Mouse (Mus musculus) cerebellum, postnatal 36 days (tissue): ENCODE data around the gene Emc7.
"Not testable (repeated sequence)": the region's sequence is repeated elsewhere in the genome, so short reads cannot be mapped to it uniquely, and the experiment has no call there.

Experiments
- DNase-seq, 2 experiments: peaks; one replicate each; pipeline ENCODE4 v3.0.0; 2021 to 2022; ENCODE audit warnings: mixed read lengths in 2 of 2

Emc7 gene

DNA sequence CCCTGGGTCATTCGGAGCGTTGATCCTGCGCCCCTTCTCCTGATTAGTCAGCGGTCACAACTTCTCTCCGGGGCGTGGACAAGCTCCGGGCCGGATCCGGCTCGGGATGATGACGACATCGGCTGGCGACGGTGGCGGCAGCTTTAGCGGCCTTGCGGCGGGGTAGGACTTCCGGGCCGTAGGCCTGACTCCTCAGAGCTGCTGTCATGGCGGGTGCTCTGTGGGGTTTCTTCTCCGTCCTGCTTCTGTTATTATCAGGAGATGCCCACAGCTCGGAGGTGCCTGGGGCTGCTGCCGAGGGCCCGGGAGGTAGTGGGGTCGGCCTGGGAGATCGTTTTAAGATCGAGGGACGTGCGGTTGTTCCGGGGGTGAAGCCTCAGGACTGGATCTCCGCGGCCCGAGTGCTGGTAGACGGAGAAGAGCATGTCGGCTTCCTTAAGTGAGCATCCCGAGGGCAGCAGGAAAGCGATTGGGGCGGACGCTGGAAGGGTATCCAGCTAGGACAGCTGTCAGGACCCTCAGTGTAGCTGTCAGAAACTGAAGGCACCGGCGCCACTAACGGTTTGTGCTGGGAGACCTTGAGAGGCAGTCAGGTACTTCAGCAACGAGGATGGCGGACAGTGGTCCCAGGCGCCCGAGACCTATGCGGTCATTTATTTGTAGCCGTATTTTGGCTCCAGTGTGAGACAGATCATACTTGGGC, at the start of gene Emc7:
Emc7 (plus strand) TSS at position 136 of the 703 bp plus-strand sequence.
- DNase-seq, result peak; percentile 98 to 99

- no peak for DNase-seq
These were observed 47.8 kb upstream of the Emc7 start for GRCm38 (mm10) chr2:112407030-112407429.

DNA sequence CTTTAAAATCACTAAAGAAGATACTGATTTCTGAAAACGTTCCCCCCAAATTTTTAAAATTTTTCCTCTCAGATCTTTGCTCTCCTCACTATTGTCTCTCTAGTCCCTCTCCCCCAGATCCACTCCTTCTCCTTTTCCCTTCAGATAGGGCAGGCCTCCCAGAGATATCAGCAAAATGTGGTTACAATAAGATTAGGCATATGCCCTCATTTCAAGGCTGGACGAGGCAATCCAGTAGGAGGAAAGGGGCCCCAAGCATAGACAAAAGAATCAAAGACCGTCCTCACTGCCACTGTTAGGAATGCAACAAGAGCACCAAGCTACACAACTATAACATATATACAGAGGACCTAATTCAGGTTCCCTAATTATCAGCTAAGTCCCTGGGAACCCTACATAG, 29.5 kb upstream of the Emc7 start:
- no peak for DNase-seq

DNA sequence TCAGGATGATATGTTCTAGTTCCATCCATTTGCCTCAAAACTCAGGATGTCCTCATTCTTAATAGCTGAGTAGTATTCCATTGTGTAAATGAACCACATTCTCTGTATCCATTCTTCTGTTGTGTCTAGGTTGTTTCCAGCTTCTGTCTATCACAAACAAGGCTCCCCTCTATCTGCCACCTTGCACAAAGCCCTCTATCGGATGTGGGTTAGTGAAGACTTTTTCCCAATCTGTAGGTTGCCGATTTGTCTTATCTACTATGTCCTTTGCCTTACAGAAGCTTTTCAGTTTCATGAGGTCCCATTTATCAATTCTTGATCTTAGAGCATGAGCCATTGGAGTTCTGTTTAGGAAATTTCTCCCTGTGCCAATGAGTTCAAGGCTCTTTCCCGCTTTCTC, 26.3 kb upstream of the Emc7 start:
- DNase-seq, result not testable (repeated sequence)

DNA sequence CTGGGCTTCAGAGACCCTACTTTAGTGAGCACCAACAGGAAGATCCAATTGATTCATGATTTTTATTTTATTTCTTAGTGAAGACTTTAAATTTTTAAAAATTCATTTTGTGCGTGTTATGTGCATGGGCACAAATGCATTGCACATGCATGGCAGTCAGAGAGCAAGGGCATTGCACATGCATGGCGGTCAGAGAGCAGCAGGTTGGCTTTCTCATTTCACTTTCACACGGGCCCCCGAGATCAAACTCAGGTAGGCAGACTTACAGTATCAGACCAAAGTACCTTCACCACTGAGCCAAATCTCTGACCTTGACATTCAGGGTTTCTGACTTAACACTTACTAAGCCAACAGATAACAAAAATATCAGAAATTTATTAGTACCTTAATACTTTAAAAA, 25.1 kb upstream of the Emc7 start:
- no peak for DNase-seq

GRCm38 (mm10) chr2:112430403-112430802, 24.4 kb upstream of the Emc7 start:
- DNase-seq, result no peak

GRCm38 (mm10) chr2:112432523-112432922, 22.3 kb upstream of the Emc7 start:
- DNase-seq, result no peak

DNA sequence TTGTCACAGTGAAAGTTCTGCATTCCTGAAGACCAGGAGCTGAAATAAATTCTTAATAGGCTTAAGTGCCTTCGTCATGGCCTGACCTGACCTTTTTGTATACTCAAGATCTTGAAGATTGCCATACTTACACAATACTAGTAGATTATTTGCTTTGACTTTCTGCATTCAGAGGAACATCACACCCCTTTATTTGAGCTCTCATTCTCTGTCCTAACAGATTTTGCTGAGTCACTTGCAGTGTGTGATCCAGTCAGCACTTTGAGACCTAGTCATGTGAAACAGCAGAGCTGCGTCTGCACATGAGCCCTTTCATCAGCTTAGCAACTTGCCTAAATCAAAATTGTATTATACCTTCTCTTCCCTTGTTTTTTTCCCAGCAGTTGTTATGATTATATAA, 21.4 kb upstream of the Emc7 start:
- no peak for DNase-seq

DNA sequence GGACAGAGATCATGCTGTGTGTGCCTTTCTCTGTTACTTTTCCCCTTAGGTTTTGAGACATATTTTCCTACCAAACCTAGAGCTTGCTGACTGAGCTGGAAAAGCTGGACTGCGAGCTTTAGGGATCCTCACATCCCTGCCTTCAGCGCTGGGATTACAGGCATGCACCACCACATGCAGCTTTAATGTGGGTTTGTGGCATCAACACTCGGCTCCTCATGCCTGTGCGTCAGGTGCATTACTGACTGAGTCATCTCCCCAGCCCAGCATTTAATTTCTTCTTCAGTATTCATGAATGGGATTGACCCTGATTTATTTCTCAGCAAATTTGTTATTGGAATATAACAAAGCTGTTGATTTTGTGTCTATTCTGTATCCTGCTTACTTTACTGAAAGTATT, 18.5 kb upstream of the Emc7 start:
- DNase-seq, result no peak

DNA sequence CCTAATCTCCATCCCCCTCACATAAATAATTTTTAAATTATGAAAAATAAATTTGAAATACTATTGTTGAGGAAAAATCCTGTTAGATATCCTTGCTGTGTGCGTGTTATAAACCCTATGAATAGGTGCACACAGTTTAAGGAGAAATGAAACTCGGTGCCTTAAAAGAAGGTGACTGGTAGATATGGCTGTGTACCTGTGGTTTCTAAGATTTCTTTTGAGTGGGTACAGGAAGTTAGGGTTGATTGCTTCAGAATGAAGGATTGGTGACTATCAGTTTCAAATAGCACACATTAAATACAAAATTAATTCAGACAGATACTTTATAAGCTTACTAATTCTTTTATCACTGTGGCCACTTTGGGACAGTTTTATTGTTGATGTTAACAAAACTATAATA, 17.2 kb upstream of the Emc7 start:
- DNase-seq, result no peak

DNA sequence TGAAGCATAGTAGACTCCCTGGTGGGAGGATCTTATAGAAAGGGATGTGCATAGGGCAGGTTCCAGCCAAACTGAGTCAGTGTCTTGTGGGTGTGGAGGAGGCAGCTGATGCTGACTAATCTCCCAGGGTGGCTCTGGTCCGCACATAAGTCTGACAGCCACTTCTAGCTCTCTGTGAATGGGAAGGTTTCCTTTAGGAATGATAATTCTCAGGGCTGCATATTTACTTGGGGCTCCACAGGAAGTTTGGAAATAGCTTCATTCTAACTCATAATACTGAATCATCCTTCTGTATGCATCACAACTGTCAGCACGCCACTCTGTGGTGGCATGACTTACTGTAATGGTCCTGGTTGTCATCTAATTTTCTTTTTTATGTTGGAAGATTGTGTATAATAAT, 11.3 kb upstream of the Emc7 start:
- DNase-seq, result no peak

DNA sequence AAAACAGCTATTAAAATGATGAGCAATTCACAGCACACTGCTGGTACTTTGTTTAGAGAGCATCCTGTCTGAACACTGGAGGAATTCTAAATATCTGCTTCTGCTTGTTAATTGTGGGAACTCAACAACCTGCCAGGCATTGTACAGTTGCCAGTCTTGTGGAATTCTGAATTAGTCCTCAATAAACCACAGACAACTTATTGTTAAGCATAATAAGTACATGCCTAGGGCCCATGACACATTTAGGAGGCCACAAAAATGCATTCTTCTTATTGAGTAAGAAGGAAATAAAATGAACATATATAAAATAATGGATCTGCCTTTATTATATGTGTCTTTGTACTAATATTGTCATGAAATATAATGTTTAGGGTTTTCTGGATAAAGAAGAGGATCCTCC, 9.3 kb upstream of the Emc7 start:
- no peak for DNase-seq

GRCm38 (mm10) chr2:112448046-112448445, 6.8 kb upstream of the Emc7 start:
- not testable (repeated sequence) for DNase-seq

GRCm38 (mm10) chr2:112448510-112449059, 6.2 kb upstream of the Emc7 start:
- DNase-seq, result no peak

DNA sequence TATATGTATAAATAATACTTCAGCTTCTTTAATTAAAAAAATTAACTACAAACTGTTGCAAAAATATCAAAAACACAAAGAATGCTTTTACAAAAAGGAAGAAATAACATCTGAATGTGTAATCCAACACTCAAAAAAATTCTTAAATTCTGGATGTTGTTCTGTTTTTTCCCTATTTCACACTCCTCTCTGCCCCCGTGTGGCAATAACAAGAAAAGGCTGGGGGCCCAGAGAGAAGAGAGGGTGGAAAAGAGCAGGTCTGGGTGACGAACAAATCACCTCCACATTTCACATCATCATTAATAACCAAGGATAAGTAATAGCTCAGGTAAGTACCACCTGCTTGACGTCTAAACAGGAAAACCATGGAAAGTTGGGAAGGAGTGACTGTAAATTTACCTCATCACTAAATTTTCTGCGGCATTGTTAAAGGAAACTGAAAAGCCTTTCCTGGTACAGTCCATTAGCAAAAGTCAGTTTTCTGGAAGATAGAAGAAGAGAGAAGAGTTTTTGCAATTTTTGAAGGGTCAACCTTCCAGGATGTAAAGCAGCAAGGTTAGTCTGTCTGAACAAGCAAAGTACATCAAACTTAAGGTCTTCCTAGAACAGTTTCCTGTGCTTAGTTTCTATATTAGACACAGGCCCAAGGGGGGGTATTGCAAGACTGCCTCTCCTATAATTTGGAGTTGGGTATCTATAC, 5.0 kb upstream of the Emc7 start:
- DNase-seq, result peak; percentile 20 to 24

GRCm38 (mm10) chr2:112452513-112452912, 2.3 kb upstream of the Emc7 start:
- DNase-seq, result not testable (repeated sequence)

- no peak for DNase-seq
These were observed 504 bp upstream of the Emc7 start for GRCm38 (mm10) chr2:112454125-112454861.

GRCm38 (mm10) chr2:112460557-112460956, 5.8 kb downstream of the Emc7 start:
- DNase-seq, result no peak

DNA sequence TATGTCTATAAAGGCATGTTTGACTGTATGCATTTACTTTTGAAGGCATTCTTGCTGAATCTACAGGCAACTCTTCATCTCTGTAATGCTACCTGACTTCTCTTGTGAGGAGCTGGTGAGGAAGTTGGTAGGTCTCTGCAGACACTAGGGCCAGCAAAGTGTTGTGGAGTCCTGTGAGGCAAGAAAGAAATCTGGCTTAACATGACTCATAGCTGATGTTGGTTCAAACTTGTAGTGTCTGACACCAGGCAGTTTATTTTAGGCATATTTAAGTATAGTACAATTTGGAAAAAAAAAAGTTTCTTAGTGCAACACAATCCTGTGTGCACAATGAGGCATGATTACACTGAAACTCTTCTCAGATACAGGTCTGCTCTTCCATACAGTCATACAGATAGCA, 14.7 kb downstream of the Emc7 start:
- no peak for DNase-seq

GRCm38 (mm10) chr2:112470961-112471381, 16.2 kb downstream of the Emc7 start:
- DNase-seq, result no peak

DNA sequence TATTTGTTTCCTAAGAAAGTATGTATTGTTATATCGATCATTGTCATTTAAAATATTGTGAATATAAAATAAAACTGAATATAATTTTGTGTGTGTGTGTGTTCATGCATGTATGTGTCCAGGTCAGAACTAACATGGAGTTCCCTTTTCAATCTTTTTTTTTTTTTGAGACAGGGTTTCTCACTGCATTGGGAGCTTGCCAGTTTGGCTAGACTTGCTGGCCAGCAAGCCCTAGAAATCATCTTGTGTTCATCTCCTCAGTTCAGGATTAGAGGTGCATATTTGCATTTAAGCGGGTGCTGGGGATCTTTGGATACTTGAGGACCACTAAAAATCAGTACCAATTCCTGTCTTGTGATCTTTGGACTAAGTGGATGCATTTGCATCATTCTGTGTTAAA, 17.3 kb downstream of the Emc7 start:
- peak in 1 of 2 experiments; percentile 19 for DNase-seq

DNA sequence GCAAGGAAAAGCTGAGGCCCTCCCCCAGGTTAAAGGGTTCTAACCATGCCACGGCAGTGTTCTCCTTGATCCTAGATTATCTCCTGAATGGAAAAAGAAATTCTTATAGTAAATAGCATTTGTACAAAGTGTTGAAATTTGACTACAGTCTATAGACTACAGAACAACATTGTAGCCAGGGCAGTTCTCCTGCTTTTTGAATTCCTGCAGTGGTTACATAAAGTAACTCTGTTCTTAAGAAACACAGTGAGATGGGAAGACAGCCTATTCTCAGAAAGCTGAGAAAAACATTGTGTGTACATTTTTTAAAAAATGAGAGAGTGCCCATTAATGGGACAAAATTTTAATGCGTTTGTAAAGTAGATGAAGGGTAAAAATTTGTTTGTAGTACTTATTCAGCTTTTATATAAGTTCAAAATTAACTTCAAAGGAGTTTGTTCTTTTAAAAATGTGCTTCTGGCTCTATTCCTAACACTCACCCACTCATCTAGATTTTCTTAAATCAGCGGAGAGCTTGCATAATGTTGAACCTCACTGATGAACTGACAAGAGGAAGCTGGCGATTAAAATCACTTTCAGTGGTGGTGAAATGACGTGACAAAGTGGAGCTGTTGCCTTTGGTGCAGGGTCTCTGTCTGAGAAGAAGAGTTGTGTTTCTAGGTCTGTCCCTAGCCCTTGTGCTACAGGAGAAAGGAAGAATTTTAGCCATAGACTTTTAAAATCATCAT, 20.4 kb downstream of the Emc7 start:
- no peak for DNase-seq

DNA sequence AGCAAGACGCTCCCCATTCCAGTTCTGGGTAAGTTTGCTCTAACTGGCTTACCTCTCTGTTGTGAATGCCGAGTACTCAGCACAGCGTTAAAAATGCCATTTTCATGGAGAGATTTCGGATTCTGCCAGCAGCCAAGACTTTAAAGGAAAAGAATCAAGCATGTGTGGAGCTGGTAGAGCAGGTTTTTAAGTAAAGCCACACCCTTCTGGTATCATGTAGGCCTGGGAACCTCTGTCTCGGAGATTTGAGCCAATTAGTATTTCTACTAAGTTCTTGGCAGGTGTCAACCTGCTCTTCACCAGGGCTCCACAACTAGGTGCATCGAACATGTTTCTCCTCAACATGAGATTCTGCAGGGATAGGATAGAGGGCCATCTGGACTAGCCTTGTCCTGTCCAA, 21.8 kb downstream of the Emc7 start:
- DNase-seq, result no peak
